ENCODE assay signal across 31 mouse cellular contexts in the genomic region with DNA sequence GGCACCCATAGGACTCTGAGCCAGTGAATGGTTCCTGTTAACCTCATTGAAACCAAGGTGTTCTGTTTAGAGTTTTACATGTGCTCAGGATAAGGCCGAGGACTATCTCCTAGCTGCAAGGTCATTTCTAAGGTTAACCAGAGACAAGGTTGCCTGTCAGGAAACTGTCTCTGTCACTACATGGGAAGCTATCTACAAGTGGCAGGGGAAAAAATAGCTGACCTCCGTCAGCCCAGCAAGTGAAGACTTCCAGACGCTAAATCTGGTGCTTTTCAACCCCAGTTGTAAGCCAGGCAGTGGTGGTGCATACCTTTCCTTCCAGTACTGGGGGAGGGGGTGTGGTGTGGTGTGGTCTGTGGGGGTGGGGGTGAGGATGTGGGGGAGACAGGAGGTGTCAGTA. TPM values are rescaled to one million over a fixed set of nuclear protein-coding genes. Genes with fewer than 3 reads are reported as not detected.
DNase-seq lines count a peak whose midpoint lies in the region; ATAC-seq and TF ChIP-seq lines count a peak whose summit lies in the region.
"Had no signal": no experiment of that assay in that cellular context is flagged by ENCODE, and none has a peak within 500 bp of the region (broad histone marks: within the 10 kb centered on the region; RNA-seq: fewer than 3 reads in every experiment).

No protein-coding gene starts in this region.

- TF ChIP-seq POLR2A in lung, adult 2 months (IDR thresholded peaks at IDR 0.05; ENCODE audit: borderline replicate concordance, extremely low read depth, low read depth, low read length): no peak

- 0 out of 2 replicates have a peak overlapping the region, but pooled peaks have one; percentile 10 for H3K4me3 ChIP-seq in heart, embryonic 10.5 days
- H3K4me3 ChIP-seq in heart, embryonic 15.5 days: no peak overlapping the region
- H3K4me3 ChIP-seq in lung, adult 2 months (replicated peaks; ENCODE audit: extremely low read depth, low read depth, low read length): no peak overlapping the region
- H3K4me3 ChIP-seq: erythroblast, embryonic 14.5 days; forebrain, embryonic 12.5 days; hindbrain, embryonic 13.5 days; lung, embryonic 15.5 days; midbrain, embryonic 12.5 days; neural tube, embryonic 13.5 days had no signal

- peak overlapping the region; percentile 10; the same call in 1 of the 2 replicates for H3K4me2 ChIP-seq in heart, embryonic 15.5 days
- H3K4me2 ChIP-seq: forebrain, embryonic 12.5 days; hindbrain, embryonic 13.5 days; lung, embryonic 15.5 days; midbrain, embryonic 12.5 days; neural tube, embryonic 13.5 days had no signal

- DNase-seq in embryo, embryonic 10 days (ENCODE audit: low spot score): peak; percentile 33
- DNase-seq in embryo, embryonic 11 days: no peak
- DNase-seq in heart, embryonic 10.5 days (ENCODE audit: low spot score): peak; percentile 90
- peak; percentile 48 for DNase-seq in heart, postnatal 4 days
- DNase-seq in frontal cortex, postnatal 10 days (ENCODE audit: low spot score in 2 of 2): no peak
- no peak for DNase-seq in adrenal gland, postnatal 36 days
- DNase-seq in lung, adult 2 months: no peak
- DNase-seq: adrenal gland, adult 2 months; cerebellum, adult 8-10 months; cerebellum, postnatal 25 days; forebrain, postnatal 0 days; gastrocnemius, postnatal 14 days; kidney, adult 8-10 months; kidney, postnatal 10 days; layer of hippocampus, adult 9-11 months; liver; right cerebral cortex, postnatal 4 days; thymus, adult 2 months; thymus, postnatal 36 days had no signal

- ATAC-seq in heart, embryonic 15.5 days (replicated peaks; ENCODE audit: insufficient number of reproducible peaks, insufficient read depth, low FRiP score, low read depth): peak; percentile 60
- ATAC-seq: activated CD4-positive, CD25-positive, alpha-beta regulatory T cell, adult 4 months; forebrain, postnatal 0 days; intestine, embryonic 16.5 days had no signal

- peaks cover 62% of the 10 kb centered on the region for H3K4me1 ChIP-seq in heart, embryonic 10.5 days
- peaks cover 48% of the 10 kb centered on the region for H3K4me1 ChIP-seq in heart, embryonic 15.5 days (replicated peaks)
- H3K4me1 ChIP-seq in lung, adult 2 months (ENCODE audit: control insufficient read depth, insufficient read depth, low read length): peaks cover 5% of the 10 kb centered on the region

- H3K9ac ChIP-seq in heart, embryonic 15.5 days: no peak overlapping the region
- H3K9ac ChIP-seq: forebrain, embryonic 12.5 days; forebrain, postnatal 0 days; hindbrain, embryonic 13.5 days; liver, embryonic 14.5 days; lung, embryonic 15.5 days; midbrain, embryonic 12.5 days; neural tube, embryonic 13.5 days had no signal

- H3K36me3 ChIP-seq in heart, embryonic 10.5 days: no peaks in the 10 kb centered on the region
- H3K36me3 ChIP-seq in heart, embryonic 15.5 days: no peaks in the 10 kb centered on the region
- H3K36me3 ChIP-seq: forebrain, embryonic 12.5 days; hindbrain, embryonic 13.5 days; lung, embryonic 15.5 days; midbrain, embryonic 12.5 days; neural tube, embryonic 13.5 days had no signal

- TF ChIP-seq CTCF in lung, adult 2 months (IDR thresholded peaks at IDR 0.05; ENCODE audit: insufficient read depth, low read length): no peak

- H3K9me3 ChIP-seq in heart, embryonic 10.5 days: no peaks in the 10 kb centered on the region
- H3K9me3 ChIP-seq in heart, embryonic 15.5 days (replicated peaks): no peaks in the 10 kb centered on the region
- H3K9me3 ChIP-seq: forebrain, embryonic 12.5 days; hindbrain, embryonic 13.5 days; lung, embryonic 15.5 days; midbrain, embryonic 12.5 days; neural tube, embryonic 13.5 days had no signal

- peak overlapping the region; percentile 79 for H3K27ac ChIP-seq in heart, embryonic 10.5 days
- H3K27ac ChIP-seq in heart, embryonic 15.5 days: peak overlapping the region; percentile 93
- H3K27ac ChIP-seq: forebrain, embryonic 12.5 days; hindbrain, embryonic 13.5 days; liver, embryonic 14.5 days; lung, embryonic 15.5 days; midbrain, embryonic 12.5 days; neural tube, embryonic 13.5 days had no signal

- 3% methylated on average over 3 of the region's 3 CpGs for WGBS in heart, embryonic 10.5 days
- WGBS in heart, embryonic 15.5 days: 15% methylated on average over 3 of the region's 3 CpGs
- WGBS in lung, adult 2 months: 73% methylated on average over 3 of the region's 3 CpGs

- peaks cover 26% of the 10 kb centered on the region for H3K27me3 ChIP-seq in heart, embryonic 10.5 days (ENCODE audit: insufficient read depth, poor library complexity, severe bottlenecking)
- H3K27me3 ChIP-seq in heart, embryonic 15.5 days: no peaks in the 10 kb centered on the region
- H3K27me3 ChIP-seq: CH12.LX had no signal

RNA-seq across cellular contexts. Expression of gene Dsp, which starts 2.7 kb away (rescaled TPM):
- polyA plus RNA-seq in heart, embryonic 10.5 days (2016; fragmentation: Nextera tagmentation; extraction: Ambion mirVana): 27.1 and 35.3 TPM in 2 replicates
- 35.1 and 35.2 TPM in 2 replicates for polyA plus RNA-seq in heart, embryonic 15.5 days (2015; fragmentation: Nextera tagmentation; extraction: Ambion mirVana)
- total RNA-seq in heart, postnatal 4 days (2021): 100 to 1,000 TPM; 361 to 388 TPM
- 1 to 10 TPM in 1 of 2 experiments, under 1 TPM in 1; 0.50 to 1.3 TPM for total RNA-seq in adrenal gland, postnatal 36 days (2021)
- 6.0 and 19.0 TPM in 2 replicates for polyA plus RNA-seq in lung, adult 2 months (2012; rRNA removed)
- polyA plus RNA-seq: C2C12; erythroblast, embryonic 14.5 days had no signal

RNA-seq across cellular contexts. Expression of gene Snrnp48, which starts 56.4 kb away (rescaled TPM):
- 29.7 and 34.1 TPM in 2 replicates for polyA plus RNA-seq in heart, embryonic 10.5 days (2016; fragmentation: Nextera tagmentation; extraction: Ambion mirVana)
- 18.8 and 24.6 TPM in 2 replicates for polyA plus RNA-seq in heart, embryonic 15.5 days (2015; fragmentation: Nextera tagmentation; extraction: Ambion mirVana)
- 10 to 100 TPM; 12.5 to 14.1 TPM for total RNA-seq in heart, postnatal 4 days (2021)
- total RNA-seq in adrenal gland, postnatal 36 days (2021): 10 to 100 TPM; 16.0 to 26.6 TPM
- polyA plus RNA-seq in lung, adult 2 months (2012; rRNA removed): 31.6 and 31.7 TPM in 2 replicates

Comparison
In these comparisons a context has a peak if more than half of its experiments do, and no peak if none do; other contexts are left out.
1. DNase-seq: peak in embryo, embryonic 10 days (single experiment), heart, embryonic 10.5 days (single experiment) and heart, postnatal 4 days (single experiment); none in embryo, embryonic 11 days (single experiment), frontal cortex, postnatal 10 days (0 of 2), adrenal gland, postnatal 36 days (0 of 2) and lung, adult 2 months (single experiment).